Mouse (Mus musculus) limb, embryonic 13.5 days (tissue): ENCODE data around the gene Polr2h. TPM values are rescaled to one million over a fixed set of nuclear protein-coding genes. Genes with fewer than 3 reads are reported as not detected.

Experiments used
- ATAC-seq: fragments of 200-750 bp; cut with Nextera tagmentation; 2 replicates; pipeline ENCODE4 v1.8.0; 2017; ENCODE audit warnings: low read depth, moderate number of reproducible peaks, moderate TSS enrichment; ENCODE audit not compliant: low FRiP score
- H3K27ac ChIP-seq: fragments of 300-500 bp; sonication (generic); 2 replicates; pipeline ENCODE4 v1.5.1; 2015; ENCODE audit warnings: inconsistent platforms, mild to moderate bottlenecking, moderate library complexity
- H3K27me3 ChIP-seq: fragments of 300-500 bp; sonication (generic); 2 replicates; pipeline ENCODE4 v1.6.1; 2015; ENCODE audit warnings: mild to moderate bottlenecking, inconsistent platforms
- H3K36me3 ChIP-seq: fragments of 300-500 bp; sonication (generic); 2 replicates; pipeline ENCODE4 v1.6.1; 2015; ENCODE audit warnings: inconsistent platforms, mild to moderate bottlenecking, moderate library complexity
- H3K4me1 ChIP-seq: fragments of 300-500 bp; sonication (generic); 2 replicates; pipeline ENCODE4 v1.6.1; 2015; ENCODE audit warnings: inconsistent platforms
- H3K4me2 ChIP-seq: fragments of 300-500 bp; sonication (generic); replicated peaks from 2 replicates; pipeline ENCODE4 v1.6.1; 2015; ENCODE audit warnings: inconsistent platforms, mild to moderate bottlenecking, moderate library complexity
- H3K4me3 ChIP-seq: fragments of 300-500 bp; sonication (generic); 2 replicates; pipeline ENCODE4 v1.5.1; 2015; ENCODE audit warnings: moderate library complexity, mild to moderate bottlenecking, inconsistent platforms
- H3K9ac ChIP-seq: fragments of 300-500 bp; sonication (generic); 2 replicates; pipeline ENCODE4 v1.6.1; 2015; ENCODE audit warnings: mild to moderate bottlenecking, inconsistent platforms
- H3K9me3 ChIP-seq: fragments of 300-500 bp; sonication (generic); 2 replicates; pipeline ENCODE4 v1.6.1; 2016; ENCODE audit warnings: inconsistent platforms
- WGBS: fragments of 180-500 bp; shearing (Covaris S2); methylation state at CpG from one replicate; pipeline ENCODE4 v1.1.7; 2015; 5-methylcytosine and 5-hydroxymethylcytosine counted together
- polyA plus RNA-seq: library from polyadenylated mRNA; unstranded; fragments of >200 nt; fragmentation: Nextera tagmentation; extraction: Ambion mirVana; gene quantifications from 2 replicates; pipeline ENCODE4 v1.2.1, GENCODE M21; 2015

Gene Polr2h
- polyA plus RNA-seq, 1 experiment from 2014 or later = 117 TPM

GRCm38 (mm10) chr16:20715161-20715560, 2.3 kb upstream of the Polr2h start:
- H3K4me1 ChIP-seq = peaks cover 36% of the 10 kb centered on the region
- no peaks in the 10 kb centered on the region for H3K9me3 ChIP-seq
- peaks cover 38% of the 10 kb centered on the region for H3K36me3 ChIP-seq
- 71% methylated on average over 2 of the region's 2 CpGs for WGBS
- no peak for ATAC-seq
- H3K9ac ChIP-seq = peak overlapping the region; percentile 82
- H3K4me3 ChIP-seq = peak overlapping the region; percentile 65
- H3K27me3 ChIP-seq = no peaks in the 10 kb centered on the region
- H3K27ac ChIP-seq = peak overlapping the region; percentile 95
- H3K4me2 ChIP-seq = peak overlapping the region; percentile 78

DNA sequence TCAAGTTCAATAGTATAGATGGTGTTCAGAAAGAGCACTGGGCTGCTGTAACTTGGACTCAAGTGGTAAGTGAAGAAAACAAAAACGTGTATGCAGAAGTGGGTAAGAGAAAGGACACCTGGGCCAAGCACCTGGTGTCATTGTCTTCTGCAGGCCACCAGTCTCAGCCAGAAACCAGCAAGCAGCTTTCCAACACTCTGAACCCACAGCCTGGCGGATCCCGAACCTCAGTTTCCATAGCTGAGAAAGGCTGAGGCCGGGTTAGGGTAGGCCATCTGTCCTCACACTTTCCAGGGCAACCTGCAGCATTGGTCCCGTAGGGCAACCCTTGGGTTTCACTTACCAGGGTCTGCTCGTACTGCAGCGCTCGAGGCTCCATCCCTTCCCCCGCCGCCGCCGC, 1.9 kb upstream of the Polr2h start:
- Histone ChIP-seq H3K9ac (peak overlapping the region; percentile 82), H3K27me3 (no peaks in the 10 kb centered on the region), H3K4me2 (peak overlapping the region; percentile 78), H3K27ac (peak overlapping the region; percentile 95), H3K36me3 (peaks cover 38% of the 10 kb centered on the region), H3K4me1 (peaks cover 36% of the 10 kb centered on the region), H3K4me3 (peak overlapping the region; percentile 65), H3K9me3 (no peaks in the 10 kb centered on the region)
- WGBS = under 1% methylated on average over 11 of the region's 12 CpGs
- no peak for ATAC-seq

DNA sequence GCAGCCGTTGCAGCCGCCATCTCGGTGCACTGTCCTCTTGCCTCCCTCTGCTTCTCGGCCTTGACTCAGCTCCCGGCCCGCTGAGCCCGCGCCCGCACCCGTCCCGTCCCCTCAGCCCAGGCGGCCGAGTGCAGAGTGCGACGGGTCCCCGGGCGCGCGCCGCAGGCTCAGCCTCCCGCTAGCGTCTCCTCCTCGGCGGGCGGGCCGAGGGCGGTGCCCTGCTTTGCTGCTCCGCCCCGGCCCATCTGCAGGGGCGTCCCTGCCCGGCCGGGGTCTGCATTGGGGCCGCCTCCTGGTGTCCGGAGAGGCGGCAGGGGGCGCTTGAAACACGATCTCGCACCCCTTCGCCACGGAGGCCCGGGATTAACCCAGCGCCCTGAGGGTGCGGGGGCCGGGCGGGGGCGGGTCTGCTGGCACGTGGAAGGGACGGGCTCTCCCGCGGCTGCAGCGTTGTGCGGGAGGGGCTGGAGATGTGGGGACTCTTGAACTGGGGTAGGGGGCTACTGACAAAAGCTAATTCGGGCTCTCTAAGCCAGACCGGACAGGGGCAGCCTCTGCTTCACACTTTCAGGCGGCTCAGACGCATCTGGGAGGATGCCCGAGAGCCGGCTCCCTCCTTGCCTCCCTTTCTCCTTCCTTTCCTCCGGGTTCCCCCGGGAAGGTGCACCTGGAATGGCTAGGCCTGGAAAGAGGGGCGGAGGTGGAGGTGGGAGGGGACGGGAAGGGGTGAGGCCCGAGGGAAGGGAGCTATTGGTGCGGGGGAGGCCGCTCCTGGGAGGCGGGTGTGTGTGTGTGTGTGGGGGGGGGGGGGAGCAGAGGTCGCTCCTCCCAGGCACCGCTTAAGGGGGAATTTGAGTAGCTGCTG, 1.3 kb upstream of the Polr2h start:
- under 1% methylated on average over 50 of the region's 68 CpGs for WGBS
- Histone ChIP-seq H3K9me3 (no peaks in the 10 kb centered on the region), H3K4me3 (peak overlapping the region; percentile 65), H3K27me3 (no peaks in the 10 kb centered on the region), H3K4me2 (peak overlapping the region; percentile 78), H3K36me3 (peaks cover 38% of the 10 kb centered on the region), H3K27ac (peak overlapping the region; percentile 95), H3K4me1 (peaks cover 36% of the 10 kb centered on the region), H3K9ac (peak overlapping the region; percentile 82)
- ATAC-seq = peak; percentile 89

- H3K4me3 ChIP-seq = peak overlapping the region; percentile 65
- H3K4me2 ChIP-seq = peak overlapping the region; percentile 78
- peaks cover 36% of the 10 kb centered on the region for H3K4me1 ChIP-seq
- H3K9ac ChIP-seq = peak overlapping the region; percentile 82
- no peaks in the 10 kb centered on the region for H3K9me3 ChIP-seq
- peak overlapping the region; percentile 95 for H3K27ac ChIP-seq
- peaks cover 38% of the 10 kb centered on the region for H3K36me3 ChIP-seq
- no peaks in the 10 kb centered on the region for H3K27me3 ChIP-seq
- no peak for ATAC-seq
- WGBS = under 1% methylated on average over 8 of the region's 8 CpGs
These were observed 654 bp upstream of the Polr2h start for GRCm38 (mm10) chr16:20716841-20717180.

DNA sequence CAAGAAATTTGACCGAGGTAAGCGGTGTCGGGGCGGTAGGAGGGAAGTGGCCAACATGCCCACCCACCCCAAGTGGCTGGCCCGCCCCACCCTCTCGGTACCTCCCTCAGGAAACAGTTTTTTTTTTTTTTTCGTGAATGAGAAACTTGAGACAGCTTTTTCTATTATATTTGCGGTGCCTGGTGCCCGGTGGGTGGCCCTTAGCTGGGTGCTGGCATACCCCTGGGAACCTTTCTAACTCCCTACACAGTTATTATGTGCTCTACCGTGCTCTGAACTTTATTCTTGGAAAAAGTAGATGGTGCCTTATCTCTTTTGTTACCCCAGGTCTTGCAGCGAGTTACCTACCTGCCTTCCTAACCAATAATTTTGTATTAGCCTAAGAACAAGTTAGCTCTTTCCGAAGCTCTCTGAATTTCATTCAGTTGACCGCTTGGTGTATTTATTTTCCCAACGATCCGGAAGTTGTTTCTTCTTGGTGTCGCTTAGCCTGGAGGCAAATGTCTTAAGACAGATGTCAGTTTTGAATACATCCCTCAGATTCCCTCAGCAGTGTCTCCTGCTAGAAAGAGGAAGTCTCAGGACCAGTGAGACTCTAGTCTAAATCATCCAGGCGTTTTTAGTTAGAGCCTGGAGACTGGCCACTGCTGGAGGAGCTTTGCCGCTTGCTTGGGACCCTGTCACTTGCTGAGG, 659 bp downstream of the Polr2h start:
- peak; percentile 9; the same call in 1 of the 2 replicates for ATAC-seq
- 2% methylated on average over 18 of the region's 18 CpGs for WGBS
- H3K4me1 ChIP-seq = peaks cover 36% of the 10 kb centered on the region
- H3K27me3 ChIP-seq = no peaks in the 10 kb centered on the region
- H3K9me3 ChIP-seq = no peaks in the 10 kb centered on the region
- peak overlapping the region; percentile 65 for H3K4me3 ChIP-seq
- peak overlapping the region; percentile 95 for H3K27ac ChIP-seq
- peak overlapping the region; percentile 78 for H3K4me2 ChIP-seq
- H3K36me3 ChIP-seq = peaks cover 36% of the 10 kb centered on the region
- peak overlapping the region; percentile 82 for H3K9ac ChIP-seq

GRCm38 (mm10) chr16:20721808-20722207, 4.3 kb downstream of the Polr2h start:
- H3K27ac ChIP-seq = no peak overlapping the region

DNA sequence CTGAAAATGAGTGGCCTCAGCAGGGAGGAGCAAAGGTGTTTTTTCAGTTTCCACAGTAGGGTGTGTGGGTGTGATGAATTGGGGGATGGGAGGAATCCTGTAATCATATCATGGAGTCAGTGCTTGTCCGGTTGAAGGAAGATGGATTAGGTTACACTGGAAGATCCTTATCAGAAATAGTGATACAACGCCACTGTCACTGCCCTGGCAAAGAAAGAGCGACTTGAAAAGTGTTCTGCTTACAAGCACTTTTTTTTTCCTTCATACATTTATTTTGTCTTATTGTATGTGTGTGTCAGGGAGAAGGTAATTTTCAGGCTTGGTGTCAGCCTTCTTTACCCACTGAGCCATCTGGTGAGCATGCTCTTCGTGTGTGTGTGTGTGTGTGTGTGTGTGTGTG, 5.3 kb downstream of the Polr2h start:
- Histone ChIP-seq H3K4me1 (peaks cover 21% of the 10 kb centered on the region), H3K4me2 (no peak overlapping the region), H3K27me3 (no peaks in the 10 kb centered on the region), H3K36me3 (peaks cover 31% of the 10 kb centered on the region), H3K27ac (no peak overlapping the region), H3K9ac (no peak overlapping the region), H3K9me3 (no peaks in the 10 kb centered on the region), H3K4me3 (no peak overlapping the region)
- 63% methylated on average over 4 of the region's 4 CpGs for WGBS
- ATAC-seq = no peak

More at GRCm38 (mm10) chr16:20721808-20722207, 4.3 kb downstream of the Polr2h start:
- no peak overlapping the region for H3K9ac ChIP-seq
- peaks cover 25% of the 10 kb centered on the region for H3K4me1 ChIP-seq
- no peak overlapping the region for H3K4me3 ChIP-seq
- peaks cover 31% of the 10 kb centered on the region for H3K36me3 ChIP-seq
- no peak for ATAC-seq
- H3K9me3 ChIP-seq = no peaks in the 10 kb centered on the region
- 80% methylated on average over 10 of the region's 10 CpGs for WGBS
- H3K27me3 ChIP-seq = no peaks in the 10 kb centered on the region
- H3K4me2 ChIP-seq = no peak overlapping the region

DNA sequence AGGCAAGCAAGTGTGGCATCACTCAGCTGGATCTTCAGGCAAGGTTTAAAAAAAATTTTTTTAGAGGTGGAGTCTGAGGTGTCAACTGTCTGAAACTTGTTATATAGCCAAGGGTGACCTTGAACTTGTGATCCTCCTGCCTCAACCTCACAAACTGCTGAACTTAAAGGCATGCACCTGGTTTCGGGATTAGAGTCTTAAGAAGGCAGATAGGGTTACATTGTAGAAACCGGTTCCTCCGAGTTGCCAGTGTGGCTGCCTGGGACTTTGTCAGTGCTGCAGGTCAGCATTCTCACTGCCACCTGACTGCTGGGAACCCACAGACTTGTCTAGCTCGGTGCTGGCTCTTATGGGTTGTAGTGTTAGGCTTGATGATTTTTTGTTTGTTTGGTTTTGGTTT, 5.8 kb downstream of the Polr2h start:
- no peak for ATAC-seq
- peaks cover 31% of the 10 kb centered on the region for H3K36me3 ChIP-seq
- H3K4me2 ChIP-seq = no peak overlapping the region
- WGBS = 35% methylated on average over 4 of the region's 4 CpGs
- no peak overlapping the region for H3K4me3 ChIP-seq
- peaks cover 21% of the 10 kb centered on the region for H3K4me1 ChIP-seq
- H3K9ac ChIP-seq = no peak overlapping the region
- no peaks in the 10 kb centered on the region for H3K27me3 ChIP-seq
- H3K9me3 ChIP-seq = no peaks in the 10 kb centered on the region
- H3K27ac ChIP-seq = no peak overlapping the region

DNA sequence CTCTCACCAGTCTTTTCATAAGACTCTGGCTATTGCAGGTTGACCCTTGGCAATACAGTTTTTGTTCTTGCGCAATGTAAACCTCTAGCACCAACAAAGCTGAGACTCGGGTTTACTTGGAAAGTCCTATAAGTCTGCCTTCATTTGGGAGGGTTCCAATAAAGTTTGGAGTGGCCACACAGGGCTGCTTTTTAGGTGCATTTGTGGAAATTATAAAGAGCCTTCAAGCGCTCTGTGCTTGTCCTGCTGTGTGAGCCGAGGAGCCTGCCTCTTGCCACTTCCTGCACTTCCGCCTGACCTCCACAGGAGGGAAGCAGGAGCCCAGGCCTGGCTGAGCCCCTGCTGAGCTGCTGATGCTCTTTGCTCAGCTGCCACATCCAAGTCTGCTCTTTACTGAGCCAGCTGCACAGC, 6.9 kb downstream of the Polr2h start:
- no peaks in the 10 kb centered on the region for H3K27me3 ChIP-seq
- no peak overlapping the region for H3K27ac ChIP-seq
- H3K4me2 ChIP-seq = no peak overlapping the region
- 0 out of 2 replicates have a peak overlapping the region, but pooled peaks have one; percentile 8 for H3K9ac ChIP-seq
- H3K4me3 ChIP-seq = no peak overlapping the region
- H3K4me1 ChIP-seq = peaks cover 15% of the 10 kb centered on the region
- peak; percentile 69; the same call in 1 of the 2 replicates for ATAC-seq
- peaks cover 31% of the 10 kb centered on the region for H3K36me3 ChIP-seq
- H3K9me3 ChIP-seq = no peaks in the 10 kb centered on the region
- WGBS = 26% methylated on average over 5 of the region's 5 CpGs

DNA sequence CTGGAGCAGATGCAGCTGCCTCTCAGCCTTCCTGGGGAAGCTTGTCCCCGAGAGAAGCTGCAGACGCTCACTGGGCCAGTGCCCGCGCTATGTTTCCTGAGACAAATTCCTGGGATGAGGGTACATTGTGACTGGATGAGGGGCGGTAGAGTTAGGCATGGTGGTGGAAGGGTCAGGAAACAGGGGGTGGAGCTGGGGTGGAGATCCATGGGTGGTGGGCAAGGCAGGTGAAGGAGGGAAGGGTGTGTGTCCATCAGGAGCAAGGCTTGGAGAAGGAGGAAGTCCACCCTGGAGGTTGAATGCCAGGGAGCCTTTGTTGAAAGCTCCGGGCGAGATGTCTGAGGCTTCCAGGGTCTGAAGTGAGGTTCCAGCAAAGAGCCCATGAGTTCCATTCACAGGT, 7.9 kb downstream of the Polr2h start:
- no peak overlapping the region for H3K9ac ChIP-seq
- ATAC-seq = no peak
- H3K27ac ChIP-seq = no peak overlapping the region
- peaks cover 26% of the 10 kb centered on the region for H3K36me3 ChIP-seq
- H3K27me3 ChIP-seq = no peaks in the 10 kb centered on the region
- no peaks in the 10 kb centered on the region for H3K9me3 ChIP-seq
- WGBS = 58% methylated on average over 7 of the region's 7 CpGs
- H3K4me2 ChIP-seq = no peak overlapping the region
- H3K4me3 ChIP-seq = no peak overlapping the region
- peaks cover 20% of the 10 kb centered on the region for H3K4me1 ChIP-seq

- Histone ChIP-seq H3K27me3 (no peaks in the 10 kb centered on the region), H3K27ac (no peak overlapping the region), H3K9me3 (no peaks in the 10 kb centered on the region), H3K36me3 (peaks cover 21% of the 10 kb centered on the region), H3K4me3 (no peak overlapping the region), H3K4me1 (peaks cover 23% of the 10 kb centered on the region), H3K9ac (no peak overlapping the region), H3K4me2 (no peak overlapping the region)
- 83% methylated on average over 4 of the region's 4 CpGs for WGBS
- no peak for ATAC-seq
These were observed 8.3 kb downstream of the Polr2h start for GRCm38 (mm10) chr16:20725750-20726149.

DNA sequence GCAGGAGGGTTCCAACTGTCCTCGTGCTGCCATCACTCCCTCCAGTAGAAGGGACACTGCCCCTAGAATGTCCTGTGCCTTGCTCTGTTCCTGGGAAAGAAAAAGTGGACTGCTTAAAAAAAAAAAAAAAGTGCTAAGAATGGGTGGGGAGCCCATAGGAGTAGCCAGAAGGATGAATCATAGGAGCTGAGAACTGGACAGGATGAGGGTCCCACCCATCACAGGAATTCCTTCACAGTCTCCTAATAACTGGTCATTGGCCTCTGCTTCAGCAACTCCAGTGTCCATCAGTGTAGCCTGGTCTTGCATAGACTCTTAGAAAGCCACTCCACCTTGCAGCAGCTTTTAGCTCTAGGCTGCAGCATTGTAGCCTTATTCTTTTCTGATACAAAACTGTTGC, 8.9 kb downstream of the Polr2h start:
- Histone ChIP-seq H3K4me2 (no peak overlapping the region), H3K9ac (no peak overlapping the region), H3K36me3 (peaks cover 15% of the 10 kb centered on the region), H3K27me3 (no peaks in the 10 kb centered on the region), H3K9me3 (no peaks in the 10 kb centered on the region), H3K27ac (no peak overlapping the region), H3K4me1 (peaks cover 23% of the 10 kb centered on the region), H3K4me3 (no peak overlapping the region)
- no peak for ATAC-seq
- WGBS = 42% methylated on average over 1 of the region's 1 CpGs
